Mouse (Mus musculus) testis, adult 2 months (tissue): ENCODE data around the gene Slc11a2.

Source experiments
- CTCF ChIP-seq: fragments of 200-500 bp; IDR thresholded peaks from 2 replicates; pipeline ENCODE4 v1.5.1; 2012; ENCODE audit warnings: low read depth, mild to moderate bottlenecking, inconsistent platforms, low read length, moderate library complexity; ENCODE audit not compliant: control insufficient read depth, insufficient read depth, insufficient replicate concordance
- POLR2A ChIP-seq: fragments of 200-500 bp; IDR thresholded peaks from 2 replicates; pipeline ENCODE4 v1.6.1; 2012; ENCODE audit warnings: low read depth, mild to moderate bottlenecking, inconsistent platforms, low read length, moderate library complexity; ENCODE audit not compliant: control insufficient read depth

- TF ChIP-seq POLR2A, result no peak
- no peak for TF ChIP-seq CTCF
Measured at GRCm38 (mm10) chr15:100349496-100349895, 75.4 kb downstream of the Slc11a2 start.
